Mouse (Mus musculus): Measurements from ENCODE around the gene Vamp4.

GRCm38 (mm10) chr1:162588606-162589005, 18.3 kb downstream of the Vamp4 start:
- TF ChIP-seq CTCF (IDR thresholded peaks at IDR 0.05; ENCODE audit: low read depth, low read length), result no peak
- no peak for TF ChIP-seq GATA1 (IDR thresholded peaks at IDR 0.05; ENCODE audit: borderline replicate concordance, low read length)
- TF ChIP-seq GATA2 (IDR thresholded peaks at IDR 0.05; ENCODE audit: borderline replicate concordance, low read depth, low read length), result no peak
- no peak for TF ChIP-seq POLR2AphosphoS5 (IDR thresholded peaks at IDR 0.05; ENCODE audit: insufficient replicate concordance, low read depth, low read length)
- TF ChIP-seq TAL1 (conservative IDR thresholded peaks at IDR 0.05; ENCODE audit: low read depth, low read length), result no peak
